Mouse (Mus musculus): ENCODE results near the gene Stip1.

- TF ChIP-seq CTCF (conservative IDR thresholded peaks at IDR 0.05; ENCODE audit: low read length) (no peak), NANOG (IDR thresholded peaks at IDR 0.05; ENCODE audit: borderline replicate concordance, low read length) (no peak), POU5F1 (IDR thresholded peaks at IDR 0.05; ENCODE audit: borderline replicate concordance, low read length) (no peak)
These were observed 41.9 kb upstream of the Stip1 start for GRCm38 (mm10) chr19:7081516-7082266.

Measured in E14TG2a.4 (cell line).